ENCODE assay signal across 11 mouse cellular contexts in the genomic region with DNA sequence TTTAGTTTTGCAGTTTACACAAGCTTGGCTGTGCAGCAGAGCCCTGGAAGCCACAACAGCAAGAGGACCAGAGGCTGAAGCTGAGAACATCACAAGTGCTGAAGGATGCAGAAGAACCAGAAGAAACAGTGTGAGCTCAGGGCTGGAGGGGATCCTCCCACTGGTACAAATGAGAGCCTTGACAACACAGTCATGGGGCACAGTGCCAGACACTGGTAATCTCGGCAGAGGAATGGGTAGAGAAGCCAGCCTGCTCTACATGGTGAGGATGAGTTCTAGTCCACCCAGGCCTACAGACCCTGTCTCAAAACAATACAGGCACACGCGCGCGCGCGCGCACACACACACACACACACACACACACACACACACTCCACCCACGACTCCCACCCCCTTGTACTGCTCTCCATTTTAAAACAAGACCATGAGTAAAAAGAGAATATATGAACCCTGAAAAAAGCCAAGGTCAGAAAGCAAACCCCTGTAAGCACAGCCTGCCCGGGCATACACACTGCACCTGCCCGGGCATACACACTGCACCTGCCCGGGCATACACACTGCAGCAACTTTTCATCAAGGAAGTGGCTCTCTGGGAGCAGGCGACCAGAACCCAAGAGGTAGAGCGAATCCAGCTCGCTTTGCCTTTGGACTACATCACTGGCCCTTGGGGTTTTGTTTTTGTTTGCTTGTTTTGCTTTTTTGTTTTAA. TPM values are rescaled to one million over a fixed set of nuclear protein-coding genes. Genes with fewer than 3 reads are reported as not detected.
A peak's percentile ranks its signal among the peaks of the same experiment; 100 is the strongest.
DNase-seq lines count a peak whose midpoint lies in the region; ATAC-seq and TF ChIP-seq lines count a peak whose summit lies in the region.
"Had no signal": no experiment of that assay in that cellular context is flagged by ENCODE, and none has a peak within 500 bp of the region (broad histone marks: within the 10 kb centered on the region; RNA-seq: fewer than 3 reads in every experiment).

No protein-coding gene starts in this region.

- TF ChIP-seq POLR2A in ES-Bruce4 (IDR thresholded peaks at IDR 0.05; ENCODE audit: insufficient read depth, low read length) = no peak

- no peak for TF ChIP-seq CTCF in ES-Bruce4 (IDR thresholded peaks at IDR 0.05; ENCODE audit: low read depth, low read length)
- no peak for TF ChIP-seq CTCF in liver, postnatal 0 days (IDR thresholded peaks at IDR 0.05; ENCODE audit: low read depth)

- H3K4me1 ChIP-seq in ES-Bruce4 (ENCODE audit: control insufficient read depth, insufficient read depth, low read length) = peaks cover 10% of the 10 kb centered on the region
- H3K4me1 ChIP-seq in liver, postnatal 0 days (ENCODE audit: insufficient read depth) = peaks cover 19% of the 10 kb centered on the region
- H3K4me1 ChIP-seq: limb, embryonic 12.5 days had no signal

- H3K4me3 ChIP-seq in ES-Bruce4 (ENCODE audit: low read depth, low read length) = no peak overlapping the region
- H3K4me3 ChIP-seq in liver, postnatal 0 days (ENCODE audit: low read depth, low read length) = no peak overlapping the region
- H3K4me3 ChIP-seq: limb, embryonic 12.5 days had no signal

- no peaks in the 10 kb centered on the region for H3K27me3 ChIP-seq in ES-Bruce4 (ENCODE audit: control insufficient read depth, insufficient read depth, low read length, poor library complexity, severe bottlenecking)
- no peaks in the 10 kb centered on the region for H3K27me3 ChIP-seq in liver, postnatal 0 days (ENCODE audit: insufficient read depth, low read length)
- H3K27me3 ChIP-seq: limb, embryonic 12.5 days had no signal

- peak overlapping the region; percentile 52; the same call in 1 of the 2 replicates for H3K9ac ChIP-seq in ES-Bruce4 (ENCODE audit: low read depth, poor library complexity, severe bottlenecking)
- no peak overlapping the region for H3K9ac ChIP-seq in liver, postnatal 0 days (replicated peaks)
- H3K9ac ChIP-seq: limb, embryonic 12.5 days had no signal

- H3K36me3 ChIP-seq in ES-Bruce4 (ENCODE audit: control insufficient read depth, insufficient read depth, low read length, poor library complexity, severe bottlenecking) = 0 out of 2 replicates have a peak, but pooled peaks cover 2% of the 10 kb centered on the region
- H3K36me3 ChIP-seq in liver, postnatal 0 days (replicated peaks; ENCODE audit: insufficient read depth, low read length) = peaks cover 2% of the 10 kb centered on the region; the same call in 1 of the 2 replicates
- H3K36me3 ChIP-seq: limb, embryonic 12.5 days had no signal

- ATAC-seq in liver, postnatal 0 days = no peak

- no peaks in the 10 kb centered on the region for H3K9me3 ChIP-seq in ES-Bruce4 (replicated peaks; ENCODE audit: control insufficient read depth, insufficient read depth, low read length, poor library complexity, severe bottlenecking)
- H3K9me3 ChIP-seq in liver, postnatal 0 days (ENCODE audit: low read length) = no peaks in the 10 kb centered on the region
- H3K9me3 ChIP-seq: limb, embryonic 12.5 days had no signal

- intact Hi-C loops in left cerebral cortex, postnatal 14 days (cut with DNase I) = loop anchor here (5.0 kb wide), 1 partner anchor 61 kb away; no protein-coding TSS in a partner anchor

- H3K27ac ChIP-seq in ES-Bruce4 (ENCODE audit: insufficient read depth, low read length) = peak overlapping the region; percentile 49
- H3K27ac ChIP-seq in liver, postnatal 0 days (ENCODE audit: low read depth) = no peak overlapping the region
- H3K27ac ChIP-seq: limb, embryonic 12.5 days had no signal

- WGBS in liver, postnatal 0 days (ENCODE audit: insufficient replicate concordance) = 87% methylated on average over 15 of the region's 15 CpGs

- peak; percentile 84; the same call in 1 of the 2 replicates for TF ChIP-seq EP300 in ES-Bruce4 (IDR thresholded peaks at IDR 0.05; ENCODE audit: insufficient read depth, low read depth, low read length)
- no peak for TF ChIP-seq EP300 in liver, postnatal 0 days (IDR thresholded peaks at IDR 0.05; ENCODE audit: low read depth)

- DNase-seq in adrenal gland, adult 2 months = peak; percentile 57
- DNase-seq in adrenal gland, adult 18-20 months (ENCODE audit: low spot score in 2 of 2) = no peak
- DNase-seq in left cerebral cortex, postnatal 14 days (ENCODE audit: low spot score in 2 of 2) = peak; percentile 26 to 27
- DNase-seq in left cerebral cortex, adult 8-10 months (ENCODE audit: low spot score in 2 of 2) = no peak
- DNase-seq in cerebellum, adult 9-11 months = peak; percentile 66
- no peak for DNase-seq in liver, postnatal 0 days
- no peak for DNase-seq in thymus, postnatal 36 days
- DNase-seq: kidney, postnatal 4 days; lung, postnatal 14 days had no signal

- H3K4me2 ChIP-seq in liver, postnatal 0 days (ENCODE audit: low read depth, low read length) = no peak overlapping the region
- H3K4me2 ChIP-seq: limb, embryonic 12.5 days had no signal

RNA-seq across cellular contexts. Expression of a gene that starts 39.9 kb away (rescaled TPM):
- total RNA-seq in adrenal gland, adult 2 months (2021) = 10 to 100 TPM; 38.8 to 51.0 TPM
- 15.8 and 17.8 TPM in 2 replicates for polyA plus RNA-seq in adrenal gland, adult 2 months (2012; rRNA removed)
- total RNA-seq in adrenal gland, adult 18-20 months (2021) = 10 to 100 TPM; 37.2 to 44.1 TPM
- 10 to 100 TPM; 57.2 to 60.2 TPM for total RNA-seq in left cerebral cortex, postnatal 14 days (2021)
- 10 to 100 TPM; 45.8 to 54.3 (median 53.0) TPM for total RNA-seq in left cerebral cortex, adult 8-10 months (2022)
- polyA plus RNA-seq in ES-Bruce4 (2011; ENCODE audit: insufficient read depth, insufficient read length, low read depth, missing spikeins) = 77.1 and 77.7 TPM in 2 replicates
- 4.8 and 6.1 TPM in 2 replicates for polyA plus RNA-seq in liver, postnatal 0 days (2015; fragmentation: Nextera tagmentation; extraction: Ambion mirVana)

Comparison
In these comparisons a context has a peak if more than half of its experiments do, and no peak if none do; other contexts are left out.
1. DNase-seq: peak in adrenal gland, adult 2 months (single experiment), left cerebral cortex, postnatal 14 days (2 of 2) and cerebellum, adult 9-11 months (single experiment); none in adrenal gland, adult 18-20 months (0 of 2), left cerebral cortex, adult 8-10 months (0 of 2), liver, postnatal 0 days (single experiment) and thymus, postnatal 36 days (0 of 2).